Mouse (Mus musculus) kidney, postnatal 0 days (tissue): ENCODE results near the gene Nrp1. TPM values are rescaled to one million over a fixed set of nuclear protein-coding genes. Genes with fewer than 3 reads are reported as not detected.

Experiments used
- ATAC-seq: fragments of 200-750 bp; cut with Nextera tagmentation; replicated peaks from 2 replicates; pipeline ENCODE4 v1.8.0; 2017; ENCODE audit warnings: low read depth, moderate number of reproducible peaks, moderate TSS enrichment, moderate library complexity; ENCODE audit not compliant: low FRiP score
- DNase-seq: peaks from one replicate; pipeline ENCODE4 v3.0.0-alpha.2; 2016; ENCODE audit warnings: low spot score
- H3K27ac ChIP-seq: fragments of 300-500 bp; sonication (generic); 2 replicates; pipeline ENCODE4 v1.5.1; 2014; ENCODE audit warnings: mild to moderate bottlenecking
- H3K27me3 ChIP-seq: fragments of 300-500 bp; sonication (generic); 2 replicates; pipeline ENCODE4 v1.6.1; 2014; ENCODE audit warnings: low read length, mixed read lengths; ENCODE audit not compliant: insufficient read depth
- H3K36me3 ChIP-seq: fragments of 300-500 bp; sonication (generic); 2 replicates; pipeline ENCODE4 v1.6.1; 2014; ENCODE audit warnings: low read length, mixed read lengths; ENCODE audit not compliant: insufficient read depth
- H3K4me1 ChIP-seq: fragments of 300-500 bp; sonication (generic); replicated peaks from 2 replicates; pipeline ENCODE4 v1.6.1; 2014; ENCODE audit warnings: antibody characterized with exemption, low read length, mixed read lengths; ENCODE audit not compliant: insufficient read depth
- H3K4me2 ChIP-seq: fragments of 300-500 bp; sonication (generic); 2 replicates; pipeline ENCODE4 v1.6.1; 2014; ENCODE audit warnings: mild to moderate bottlenecking, low read length, moderate library complexity, mixed read lengths
- H3K4me3 ChIP-seq: fragments of 300-500 bp; sonication (generic); replicated peaks from 2 replicates; pipeline ENCODE4 v1.5.1; 2014; ENCODE audit warnings: low read depth, low read length
- H3K9ac ChIP-seq: fragments of 300-500 bp; sonication (generic); 2 replicates; pipeline ENCODE4 v1.6.1; 2014; ENCODE audit warnings: low read depth, low read length
- H3K9me3 ChIP-seq: fragments of 300-500 bp; sonication (generic); replicated peaks from 2 replicates; pipeline ENCODE4 v1.6.1; 2016; ENCODE audit warnings: low read length, inconsistent platforms, mixed read lengths
- CTCF ChIP-seq: IDR thresholded peaks from 2 replicates; pipeline ENCODE4 v1.5.1; 2016; ENCODE audit warnings: antibody characterized with exemption, low read depth, mild to moderate bottlenecking, moderate library complexity
- WGBS: fragments of 180-500 bp; shearing (Covaris S2); extraction: QIAGEN DNeasy Blood & Tissue Kit; methylation state at CpG from one replicate; pipeline ENCODE4 v1.1.7; 2014; 5-methylcytosine and 5-hydroxymethylcytosine counted together
- polyA plus RNA-seq: library from polyadenylated mRNA; unstranded; fragments of >200 nt; fragmentation: Nextera tagmentation; extraction: Ambion mirVana; gene quantifications from 2 replicates; pipeline ENCODE4 v1.2.1, GENCODE M21; 2015

The Nrp1 gene
- polyA plus RNA-seq, 1 experiment from 2014 or later = 98.4 TPM

DNA sequence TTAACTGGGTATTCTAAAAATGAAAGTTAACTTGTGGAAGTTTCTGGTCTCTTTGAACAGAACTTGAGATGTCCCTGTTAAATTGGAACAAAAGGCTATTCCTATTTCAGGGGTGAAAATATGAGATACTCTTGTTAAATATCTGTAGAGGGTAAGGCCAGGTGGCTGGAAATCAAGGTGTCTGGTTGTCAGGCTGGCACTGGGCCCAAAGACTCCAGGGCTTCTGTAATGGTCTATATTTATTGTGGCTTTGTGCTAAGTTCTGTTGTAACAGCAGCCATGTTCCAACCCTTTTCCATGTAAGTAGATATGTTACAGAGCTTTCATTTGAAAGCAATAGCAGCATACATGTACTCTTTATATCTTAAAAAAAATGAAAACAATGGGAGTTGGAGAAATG lies 103.3 kb downstream of the Nrp1 start:
- ATAC-seq (no peak), DNase-seq (no peak)
- H3K9me3 ChIP-seq = no peaks in the 10 kb centered on the region
- H3K4me1 ChIP-seq = no peaks in the 10 kb centered on the region; the same call in 1 of the 2 replicates
- no peak overlapping the region for H3K4me2 ChIP-seq
- no peaks in the 10 kb centered on the region for H3K27me3 ChIP-seq
- H3K27ac ChIP-seq = no peak overlapping the region
- H3K4me3 ChIP-seq = no peak overlapping the region
- H3K9ac ChIP-seq = no peak overlapping the region
- peaks cover 12% of the 10 kb centered on the region; the same call in 1 of the 2 replicates for H3K36me3 ChIP-seq
- TF ChIP-seq CTCF = no peak

DNA sequence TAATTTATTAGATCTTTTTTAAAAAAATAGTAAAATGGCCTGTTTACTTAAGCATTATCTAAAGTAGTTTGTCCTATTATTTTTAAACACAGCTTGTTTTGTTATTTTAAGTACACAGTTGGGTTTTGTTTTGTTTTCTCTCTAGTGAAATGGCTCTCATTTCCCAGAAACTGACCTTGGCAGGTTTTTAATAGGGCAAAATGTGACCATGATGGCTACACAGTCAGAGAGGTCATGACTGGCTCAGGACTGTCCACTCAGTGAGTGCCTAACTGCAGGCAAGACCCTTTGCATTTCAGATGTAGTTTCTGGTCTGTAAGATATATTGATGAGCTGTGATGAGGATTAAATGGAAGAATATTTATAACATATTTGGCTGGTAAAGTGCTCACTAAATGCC lies 104.8 kb downstream of the Nrp1 start:
- H3K36me3 ChIP-seq = peaks cover 12% of the 10 kb centered on the region; the same call in 1 of the 2 replicates
- H3K27me3 ChIP-seq = no peaks in the 10 kb centered on the region
- no peak for ATAC-seq
- H3K4me1 ChIP-seq = no peaks in the 10 kb centered on the region
- no peak overlapping the region for H3K9ac ChIP-seq
- no peak overlapping the region for H3K27ac ChIP-seq
- H3K4me2 ChIP-seq = no peak overlapping the region
- H3K4me3 ChIP-seq = no peak overlapping the region
- H3K9me3 ChIP-seq = no peaks in the 10 kb centered on the region
- TF ChIP-seq CTCF = no peak
- no peak for DNase-seq

DNA sequence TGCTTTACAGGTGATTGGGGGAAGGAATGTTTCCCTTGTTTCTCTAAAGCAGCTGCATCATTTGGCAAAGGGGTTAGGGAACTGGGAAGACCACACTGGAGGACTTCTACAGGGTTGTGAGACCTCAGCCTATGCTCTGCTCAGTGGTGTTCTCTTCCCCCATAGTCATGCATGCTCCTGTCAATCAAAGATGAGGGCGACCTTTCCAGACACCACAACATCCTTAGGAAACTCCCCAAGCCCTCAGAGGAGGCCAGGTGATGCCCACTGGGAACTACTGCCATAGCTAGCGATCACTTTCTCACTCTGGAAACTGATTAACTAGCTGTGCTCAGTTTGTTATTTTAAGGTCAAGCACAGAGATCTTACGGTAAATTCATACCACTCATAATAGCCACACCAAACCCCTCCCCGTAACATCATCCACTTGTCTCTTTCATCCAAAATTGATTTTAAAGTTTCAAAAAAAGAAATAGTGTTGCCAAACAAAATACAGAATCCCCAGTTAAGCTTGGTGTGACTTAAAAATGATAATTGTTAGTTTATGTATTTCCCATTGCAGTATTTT lies 105.7 kb downstream of the Nrp1 start:
- Histone ChIP-seq H3K4me2 (no peak overlapping the region), H3K27ac (peak overlapping the region; percentile 34; the same call in 1 of the 2 replicates), H3K4me1 (no peaks in the 10 kb centered on the region), H3K27me3 (no peaks in the 10 kb centered on the region), H3K36me3 (peaks cover 22% of the 10 kb centered on the region), H3K9ac (no peak overlapping the region), H3K9me3 (no peaks in the 10 kb centered on the region), H3K4me3 (no peak overlapping the region)
- DNase-seq (no peak), ATAC-seq (no peak)
- no peak for TF ChIP-seq CTCF
- 65% methylated on average over 4 of the region's 4 CpGs for WGBS

DNA sequence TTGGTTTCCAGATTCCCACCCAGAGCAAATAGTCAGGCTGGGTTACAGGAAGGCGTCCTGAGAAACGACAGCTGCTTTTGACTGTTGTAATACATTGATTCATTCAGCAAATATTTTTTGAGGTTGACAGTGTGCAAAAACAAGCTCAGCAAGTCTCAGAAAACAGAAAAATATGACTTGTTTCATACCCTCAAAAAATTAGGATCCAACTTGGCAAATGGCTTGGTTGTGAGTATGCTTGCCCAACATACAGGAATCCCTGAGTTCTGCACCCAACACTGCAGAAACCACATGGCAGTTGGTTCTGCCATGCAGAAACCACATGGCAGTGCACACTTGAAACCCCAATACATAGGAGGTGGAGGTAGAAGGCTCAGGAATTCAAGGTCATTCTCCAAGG lies 107.1 kb downstream of the Nrp1 start:
- no peak for TF ChIP-seq CTCF
- no peak overlapping the region for H3K4me3 ChIP-seq
- H3K4me2 ChIP-seq = no peak overlapping the region
- H3K4me1 ChIP-seq = no peaks in the 10 kb centered on the region
- H3K27ac ChIP-seq = no peak overlapping the region
- H3K9me3 ChIP-seq = no peaks in the 10 kb centered on the region
- DNase-seq (no peak), ATAC-seq (no peak)
- H3K27me3 ChIP-seq = no peaks in the 10 kb centered on the region
- no peak overlapping the region for H3K9ac ChIP-seq
- peaks cover 27% of the 10 kb centered on the region for H3K36me3 ChIP-seq
- whole genome bisulfite sequencing = 74% methylated on average over 2 of the region's 2 CpGs

DNA sequence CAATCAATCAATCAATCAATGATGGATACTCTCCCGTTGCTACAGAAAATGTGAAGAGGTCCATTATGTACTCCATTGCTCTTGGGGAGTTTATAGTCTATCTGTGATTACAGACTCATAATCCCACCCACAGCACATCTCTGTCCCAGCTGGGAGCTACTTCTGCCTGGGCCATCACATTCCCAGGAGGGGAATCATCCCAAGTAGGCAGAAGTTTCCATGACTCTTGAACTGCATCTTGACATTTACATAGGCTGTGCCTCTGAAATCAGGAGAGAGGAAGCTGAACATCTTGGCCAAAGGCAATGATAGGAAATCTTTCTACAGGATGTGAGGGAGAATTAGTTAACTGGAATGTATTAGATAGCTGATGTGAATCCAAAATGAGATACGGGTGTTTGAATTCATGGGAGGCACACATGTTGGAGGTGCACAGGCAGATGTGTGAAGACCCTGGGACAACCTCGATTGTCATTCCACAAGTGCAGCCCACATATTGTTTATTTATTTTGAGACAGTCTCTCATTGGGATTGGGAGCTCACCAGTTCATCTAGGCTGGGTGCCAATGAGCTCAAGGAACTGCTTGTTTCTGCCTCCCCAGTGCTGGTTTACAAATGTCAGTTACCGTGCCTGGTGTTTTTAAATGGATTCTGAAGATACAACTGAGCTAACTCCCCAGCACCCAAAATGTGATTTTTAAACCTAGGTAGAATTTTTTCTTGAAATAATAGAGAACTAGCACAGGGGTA lies 108.5 kb downstream of the Nrp1 start:
- DNase-seq = no peak
- Histone ChIP-seq H3K4me1 (no peaks in the 10 kb centered on the region), H3K36me3 (peaks cover 17% of the 10 kb centered on the region), H3K9ac (no peak overlapping the region), H3K27me3 (no peaks in the 10 kb centered on the region), H3K9me3 (no peaks in the 10 kb centered on the region), H3K4me3 (no peak overlapping the region), H3K4me2 (no peak overlapping the region), H3K27ac (no peak overlapping the region)
- no peak for ATAC-seq
- TF ChIP-seq CTCF = no peak
- WGBS = 61% methylated on average over 4 of the region's 4 CpGs

DNA sequence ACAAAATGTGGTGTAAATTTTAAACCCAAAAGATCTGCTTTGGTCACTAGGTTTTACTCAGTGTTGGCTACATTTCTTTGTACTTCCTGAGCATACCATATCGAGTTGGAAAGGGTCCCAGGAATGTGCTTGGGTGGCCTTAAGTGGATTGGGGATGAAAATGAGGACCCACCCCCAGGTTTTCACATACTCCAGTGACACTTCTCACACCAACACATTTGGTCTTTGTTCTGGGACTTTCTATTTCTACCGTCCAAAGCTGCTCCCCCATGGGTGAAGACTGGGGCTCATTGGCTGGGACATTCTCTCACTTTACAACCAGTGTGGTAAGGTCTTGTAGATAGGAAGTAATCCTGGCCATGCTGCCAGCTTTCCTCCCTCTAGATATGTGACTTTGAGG lies 111.7 kb downstream of the Nrp1 start:
- DNase-seq (peak; percentile 61), ATAC-seq (no peak)
- no peaks in the 10 kb centered on the region for H3K27me3 ChIP-seq
- H3K27ac ChIP-seq = 0 out of 2 replicates have a peak overlapping the region, but pooled peaks have one; percentile 1
- H3K9me3 ChIP-seq = no peaks in the 10 kb centered on the region
- no peak overlapping the region for H3K9ac ChIP-seq
- no peak overlapping the region for H3K4me2 ChIP-seq
- H3K36me3 ChIP-seq = peaks cover 17% of the 10 kb centered on the region
- TF ChIP-seq CTCF = no peak
- no peak overlapping the region for H3K4me3 ChIP-seq
- no peaks in the 10 kb centered on the region for H3K4me1 ChIP-seq
- 33% methylated on average over 2 of the region's 2 CpGs for WGBS
